Mouse (Mus musculus) hindbrain, postnatal 0 days (tissue): ENCODE results near the gene Btg3. TPM values are rescaled to one million over a fixed set of nuclear protein-coding genes. Genes with fewer than 3 reads are reported as not detected.

ENCODE experiments used
- ATAC-seq: fragments of 200-750 bp; cut with Nextera tagmentation; 2 replicates; pipeline ENCODE4 v1.8.0; 2017; ENCODE audit warnings: mild to moderate bottlenecking, moderate TSS enrichment, moderate library complexity
- DNase-seq: peaks from one replicate; pipeline ENCODE4 v3.0.0-alpha.2; 2015; ENCODE audit warnings: low spot score
- H3K27ac ChIP-seq: fragments of 300-500 bp; sonication (generic); 2 replicates; pipeline ENCODE4 v1.5.1; 2014; ENCODE audit warnings: mild to moderate bottlenecking
- H3K27me3 ChIP-seq: fragments of 300-500 bp; sonication (generic); 2 replicates; pipeline ENCODE4 v1.6.1; 2014; ENCODE audit warnings: low read length, mixed read lengths; ENCODE audit not compliant: insufficient read depth
- H3K36me3 ChIP-seq: fragments of 300-500 bp; sonication (generic); 2 replicates; pipeline ENCODE4 v1.6.1; 2014; ENCODE audit warnings: low read length, mixed read lengths; ENCODE audit not compliant: insufficient read depth
- H3K4me1 ChIP-seq: fragments of 300-500 bp; sonication (generic); 2 replicates; pipeline ENCODE4 v1.6.1; 2014; ENCODE audit warnings: antibody characterized with exemption, low read length, mixed read lengths; ENCODE audit not compliant: insufficient read depth
- H3K4me2 ChIP-seq: fragments of 300-500 bp; sonication (generic); 2 replicates; pipeline ENCODE4 v1.6.1; 2014; ENCODE audit warnings: low read depth, mild to moderate bottlenecking, low read length, moderate library complexity, mixed read lengths
- H3K4me3 ChIP-seq: fragments of 300-500 bp; sonication (generic); 2 replicates; pipeline ENCODE4 v1.5.1; 2014; ENCODE audit warnings: low read length
- H3K9ac ChIP-seq: fragments of 300-500 bp; sonication (generic); replicated peaks from 2 replicates; pipeline ENCODE4 v1.6.1; 2014; ENCODE audit warnings: mild to moderate bottlenecking, low read length, moderate library complexity, mixed read lengths
- H3K9me3 ChIP-seq: fragments of 300-500 bp; sonication (generic); 2 replicates; pipeline ENCODE4 v1.6.1; 2016; ENCODE audit warnings: low read length, mixed read lengths
- CTCF ChIP-seq: IDR thresholded peaks from 2 replicates; pipeline ENCODE4 v1.5.1; 2016; ENCODE audit warnings: antibody characterized with exemption, control low read depth, low read depth
- WGBS: fragments of 180-500 bp; shearing (Covaris S2); extraction: QIAGEN DNeasy Blood & Tissue Kit; methylation state at CpG from one replicate; pipeline ENCODE4 v1.1.7; 2014; 5-methylcytosine and 5-hydroxymethylcytosine counted together
- polyA plus RNA-seq: library from polyadenylated mRNA; unstranded; fragments of >200 nt; fragmentation: Nextera tagmentation; extraction: Ambion mirVana; gene quantifications from 2 replicates; pipeline ENCODE4 v1.2.1, GENCODE M21; 2015
- total RNA-seq: library from RNA; depleted of rRNA; stranded (reverse); fragments of >200 nt; gene quantifications from 2 replicates; pipeline ENCODE4 v1.2.3, GENCODE M21; 2014

The Btg3 gene
- total and polyA plus RNA-seq, 2 experiments from 2014 or later = 7.9 to 26.7 TPM

- TF ChIP-seq CTCF = no peak
- H3K27ac ChIP-seq = 0 out of 2 replicates have a peak overlapping the region, but pooled peaks have one; percentile 32
- H3K27me3 ChIP-seq = no peaks in the 10 kb centered on the region
- ATAC-seq (no peak), DNase-seq (peak; percentile 15)
- peaks cover 11% of the 10 kb centered on the region for H3K4me1 ChIP-seq
- no peaks in the 10 kb centered on the region for H3K9me3 ChIP-seq
- H3K4me2 ChIP-seq = peak overlapping the region; percentile 51
- no peak overlapping the region for H3K9ac ChIP-seq
- 30% methylated on average over 6 of the region's 6 CpGs for WGBS
- H3K36me3 ChIP-seq = no peaks in the 10 kb centered on the region
- peak overlapping the region; percentile 15 for H3K4me3 ChIP-seq
Measured at GRCm38 (mm10) chr16:78314026-78314425, 63.0 kb downstream of the Btg3 start.

DNA sequence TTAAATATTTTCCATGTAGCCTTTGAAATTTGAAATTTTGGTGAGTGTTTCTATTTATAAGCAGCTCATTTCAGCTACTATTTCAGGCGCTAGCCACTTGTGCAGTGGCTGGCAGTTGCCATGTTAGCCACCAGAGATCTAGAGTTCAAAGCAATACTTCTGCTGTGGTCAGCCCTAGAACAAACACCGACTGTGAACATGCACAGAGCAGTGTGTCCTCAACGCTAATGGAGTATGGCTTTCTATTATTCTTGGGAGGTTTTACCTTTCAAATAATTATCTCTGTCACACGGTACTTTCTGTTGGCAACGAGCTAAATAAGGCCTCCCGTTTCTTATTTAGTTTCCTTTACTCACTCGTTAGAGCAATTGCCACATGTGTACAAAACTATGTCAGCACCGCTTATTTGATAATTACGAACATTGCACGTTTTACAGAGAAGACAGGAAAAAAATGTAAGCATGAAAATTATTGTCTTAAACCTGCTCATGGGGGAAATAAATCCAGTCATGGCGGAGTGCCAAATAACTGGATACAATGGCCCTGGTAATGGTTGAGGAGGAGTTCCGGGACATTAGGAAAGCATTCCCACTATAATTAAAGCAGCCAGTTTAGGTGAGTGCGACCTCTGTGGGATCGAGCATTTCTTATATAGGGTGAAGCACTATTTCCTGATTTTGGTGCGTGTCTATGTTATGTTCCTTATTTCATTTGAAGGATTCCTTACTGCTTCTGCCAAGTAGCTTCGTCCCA lies 63.7 kb downstream of the Btg3 start:
- H3K4me3 ChIP-seq = peak overlapping the region; percentile 15
- WGBS = 20% methylated on average over 16 of the region's 16 CpGs

DNA sequence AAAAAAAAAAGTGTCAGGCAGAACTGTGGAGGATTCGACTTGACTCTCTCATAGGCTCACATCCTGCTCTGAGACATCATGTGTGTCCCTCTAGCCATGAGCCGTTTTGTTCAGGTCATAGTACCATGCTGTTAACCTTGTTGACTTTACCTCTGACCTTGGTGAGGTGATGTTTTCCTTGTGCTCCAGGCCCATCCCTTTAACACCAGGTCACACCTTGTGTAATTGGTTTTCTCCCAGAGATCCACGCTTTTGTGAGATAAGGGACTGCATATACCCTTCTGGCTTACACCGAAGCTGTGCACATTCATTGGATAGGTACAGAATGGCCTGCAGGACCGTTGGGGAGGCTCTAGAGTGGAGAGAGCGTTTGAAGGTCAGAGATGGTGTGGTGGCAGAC lies 67.7 kb downstream of the Btg3 start:
- Histone ChIP-seq H3K27me3 (no peaks in the 10 kb centered on the region), H3K4me1 (peaks cover 10% of the 10 kb centered on the region), H3K4me3 (no peak overlapping the region), H3K4me2 (no peak overlapping the region), H3K9me3 (no peaks in the 10 kb centered on the region), H3K36me3 (no peaks in the 10 kb centered on the region), H3K9ac (no peak overlapping the region), H3K27ac (no peak overlapping the region)
- DNase-seq (no peak), ATAC-seq (no peak)
- no peak for TF ChIP-seq CTCF
- 89% methylated on average over 6 of the region's 6 CpGs for WGBS

More for the DNA sequence above, 63.7 kb downstream of the Btg3 start:
- H3K9ac ChIP-seq = peak overlapping the region; percentile 17; the same call in 1 of the 2 replicates
- H3K27me3 ChIP-seq = no peaks in the 10 kb centered on the region
- H3K4me2 ChIP-seq = peak overlapping the region; percentile 51
- DNase-seq (peak; percentile 64), ATAC-seq (0 out of 2 replicates have a peak, but pooled peaks have one; percentile 10)
- peaks cover 11% of the 10 kb centered on the region for H3K4me1 ChIP-seq
- TF ChIP-seq CTCF = no peak
- no peaks in the 10 kb centered on the region for H3K9me3 ChIP-seq
- H3K36me3 ChIP-seq = no peaks in the 10 kb centered on the region
- peak overlapping the region; percentile 32 for H3K27ac ChIP-seq

GRCm38 (mm10) chr16:78307476-78308192 lies 69.4 kb downstream of the Btg3 start:
- DNase-seq (no peak), ATAC-seq (no peak)
- peaks cover 10% of the 10 kb centered on the region for H3K4me1 ChIP-seq
- WGBS = 94% methylated on average over 16 of the region's 16 CpGs
- H3K9me3 ChIP-seq = no peaks in the 10 kb centered on the region
- H3K4me2 ChIP-seq = no peak overlapping the region
- no peaks in the 10 kb centered on the region for H3K36me3 ChIP-seq
- H3K27ac ChIP-seq = no peak overlapping the region
- no peak overlapping the region for H3K9ac ChIP-seq
- TF ChIP-seq CTCF = no peak
- H3K4me3 ChIP-seq = no peak overlapping the region
- H3K27me3 ChIP-seq = no peaks in the 10 kb centered on the region

- no peaks in the 10 kb centered on the region for H3K36me3 ChIP-seq
- WGBS = 78% methylated on average over 8 of the region's 8 CpGs
- H3K9ac ChIP-seq = no peak overlapping the region
- ATAC-seq = no peak
- DNase-seq = no peak
- peaks cover 10% of the 10 kb centered on the region for H3K4me1 ChIP-seq
- H3K27ac ChIP-seq = no peak overlapping the region
- H3K27me3 ChIP-seq = no peaks in the 10 kb centered on the region
- H3K9me3 ChIP-seq = no peaks in the 10 kb centered on the region
- H3K4me3 ChIP-seq = no peak overlapping the region
- no peak for TF ChIP-seq CTCF
- H3K4me2 ChIP-seq = no peak overlapping the region
Measured at GRCm38 (mm10) chr16:78306606-78307005, 70.4 kb downstream of the Btg3 start.

GRCm38 (mm10) chr16:78305606-78306100 lies 71.3 kb downstream of the Btg3 start:
- H3K4me2 ChIP-seq = no peak overlapping the region
- H3K4me1 ChIP-seq = peaks cover 10% of the 10 kb centered on the region
- no peak for ATAC-seq

More at GRCm38 (mm10) chr16:78305606-78306100, 71.3 kb downstream of the Btg3 start:
- TF ChIP-seq CTCF = no peak
- no peak overlapping the region for H3K9ac ChIP-seq
- no peaks in the 10 kb centered on the region for H3K9me3 ChIP-seq
- H3K36me3 ChIP-seq = no peaks in the 10 kb centered on the region
- no peaks in the 10 kb centered on the region for H3K27me3 ChIP-seq
- WGBS = 85% methylated on average over 12 of the region's 12 CpGs
- DNase-seq = no peak
- H3K27ac ChIP-seq = no peak overlapping the region
- H3K4me3 ChIP-seq = no peak overlapping the region
